Mouse (Mus musculus): Measurements from ENCODE around the gene Uchl4. TPM values are rescaled to one million over a fixed set of nuclear protein-coding genes. Genes with fewer than 3 reads are reported as not detected.

Gene Uchl4
- total RNA-seq, 2 experiments from 2014 or later = 3.2 to 4.3 TPM

GRCm38 (mm10) chr9:64272611-64273010 lies 37.6 kb downstream of the Uchl4 start:
- DNase-seq (ENCODE audit: low spot score in 2 of 2) = peak; percentile 53 to 74

- no peak for DNase-seq (ENCODE audit: low spot score in 2 of 2)
Observed at GRCm38 (mm10) chr9:64273757-64274156, 38.8 kb downstream of the Uchl4 start.

GRCm38 (mm10) chr9:64274291-64274690 lies 39.3 kb downstream of the Uchl4 start:
- DNase-seq (ENCODE audit: low spot score in 2 of 2) = no peak

DNA sequence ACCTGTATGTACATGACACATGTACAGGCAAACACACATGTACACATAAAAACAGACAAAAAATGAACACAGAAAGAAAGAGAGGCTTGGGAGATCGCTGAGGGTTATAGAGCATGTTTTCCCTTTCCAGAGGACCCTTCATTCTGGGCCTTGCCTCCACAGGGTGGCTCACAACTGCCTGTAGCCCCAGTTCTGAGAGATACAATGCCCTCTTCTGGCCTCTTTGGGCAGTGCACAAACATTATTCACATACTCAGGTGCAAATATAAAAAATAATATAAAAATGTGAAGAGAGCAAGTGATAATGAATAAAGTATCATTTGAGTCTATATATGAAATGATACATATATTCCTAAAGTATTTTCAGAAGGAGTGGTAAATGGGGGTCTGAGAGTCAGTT lies 39.9 kb downstream of the Uchl4 start:
- no peak for DNase-seq (ENCODE audit: low spot score in 2 of 2)

GRCm38 (mm10) chr9:64277706-64278105 lies 42.7 kb downstream of the Uchl4 start:
- DNase-seq (ENCODE audit: low spot score in 2 of 2) = peak; percentile 63 to 69

GRCm38 (mm10) chr9:64278665-64279310 lies 43.8 kb downstream of the Uchl4 start:
- DNase-seq (ENCODE audit: low spot score in 2 of 2) = no peak

DNA sequence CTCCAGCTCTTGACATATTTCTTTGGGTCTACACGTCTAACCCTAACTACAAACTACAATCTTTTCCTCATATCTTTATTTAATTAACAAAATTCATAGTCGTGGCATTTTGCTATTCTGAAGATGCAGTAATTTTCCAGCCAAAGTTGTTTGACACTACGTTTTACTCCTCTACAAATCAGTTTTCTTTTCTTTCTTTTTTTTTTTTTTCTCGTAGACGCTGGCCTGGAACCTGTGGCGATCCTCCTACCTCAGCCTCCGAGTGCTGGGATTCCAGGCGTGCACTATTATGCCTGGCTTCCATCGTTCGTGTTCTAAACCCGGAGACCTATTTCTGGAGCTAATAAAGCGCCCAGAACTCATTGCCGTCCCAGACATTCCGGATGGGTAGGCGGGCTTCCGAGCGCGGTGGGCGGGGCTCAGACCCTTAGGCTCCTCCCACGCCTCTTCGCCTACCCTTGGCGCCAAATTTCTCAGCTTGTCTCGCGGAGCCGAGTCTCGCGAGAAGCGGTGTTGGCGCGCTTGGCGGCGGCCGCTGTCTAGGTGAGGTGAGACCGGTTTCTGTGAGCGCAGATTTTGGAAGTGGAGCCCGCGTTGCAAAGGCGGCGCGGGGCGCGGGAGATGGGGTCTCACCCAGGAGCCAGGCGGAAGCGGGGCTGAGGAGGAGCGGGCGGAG lies 46.2 kb downstream of the Uchl4 start, which contains the start of gene Tipin:
Gene Tipin (plus strand): TSS at position 477 of the 676 bp plus-strand sequence.
- peak; percentile 90 to 92 for DNase-seq (ENCODE audit: low spot score in 2 of 2)

DNA sequence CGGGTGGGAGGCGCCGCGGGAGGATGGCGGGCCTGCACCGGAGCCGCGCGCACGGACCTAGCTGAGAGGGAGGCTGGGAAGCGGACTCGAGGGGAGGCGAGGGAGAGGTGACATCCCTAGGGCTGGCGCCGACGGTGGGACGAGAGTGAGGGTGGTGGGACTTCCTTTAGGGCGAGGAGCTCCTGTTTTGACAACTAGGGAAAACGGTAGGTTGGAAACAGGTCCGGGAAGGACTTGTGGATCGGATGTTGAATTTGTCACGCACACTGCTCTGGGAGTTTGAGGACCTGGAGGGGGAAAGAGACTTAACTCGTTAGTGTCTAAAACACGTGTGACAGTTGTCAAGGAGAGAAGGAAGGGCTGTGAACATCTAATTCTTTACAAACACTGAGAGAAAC lies 46.8 kb downstream of the Uchl4 start:
- no peak for DNase-seq (ENCODE audit: low spot score in 2 of 2)

DNA sequence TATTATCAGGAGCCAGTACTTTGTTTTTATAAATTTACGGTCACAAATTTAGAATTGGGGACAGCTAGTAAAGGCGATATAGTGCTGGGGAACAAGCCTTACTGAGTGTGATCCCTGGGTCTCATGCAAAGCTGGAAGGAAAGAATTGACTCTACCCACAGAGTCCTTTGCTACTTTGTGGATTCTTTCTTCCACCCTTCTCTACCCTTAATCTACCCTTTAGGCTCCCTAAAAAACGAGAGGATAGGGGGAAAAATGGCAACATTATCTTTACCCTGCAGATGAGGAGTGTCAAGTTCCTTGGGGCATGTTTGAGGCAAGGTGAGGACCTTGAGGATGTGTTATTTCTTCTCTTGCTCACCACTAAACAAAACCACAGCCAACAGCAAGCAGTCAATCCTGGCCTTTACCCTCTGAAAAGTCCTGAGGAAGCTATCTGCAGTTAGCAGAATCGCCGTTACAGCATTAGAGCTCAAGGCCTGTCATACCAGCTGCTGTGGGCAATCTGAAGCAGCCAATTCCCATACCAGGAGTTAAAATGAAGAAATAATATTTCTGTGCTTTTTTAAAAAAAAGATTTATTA lies 47.5 kb downstream of the Uchl4 start:
- DNase-seq (ENCODE audit: low spot score in 2 of 2) = no peak

Small RNA genes lying within 50 kb of the gene (microRNA-seq; reads per million reads assigned to microRNA genes)
- 0 reads per million in 2 experiments for gene Gm24106

Other genes with a start within 250 kb of the Uchl4 start
- 1 to 10 TPM; 2.6 to 2.9 TPM for gene Smad6, start 213.1 kb upstream of the Uchl4 start, total RNA-seq (2021)
- not detected for gene Lctl, start 118.1 kb upstream of the Uchl4 start, total RNA-seq (2021)
- 1 to 10 TPM; 4.8 to 6.2 TPM for gene Zwilch, start 62.1 kb upstream of the Uchl4 start, total RNA-seq (2021)
- 100 to 1,000 TPM; 513 to 558 TPM for gene Rpl4, start 61.8 kb upstream of the Uchl4 start, total RNA-seq (2021)
- 10 to 100 TPM; 14.6 to 19.3 TPM for gene Snapc5, start 55.9 kb upstream of the Uchl4 start, total RNA-seq (2021)
- gene Map2k1, start 18.4 kb downstream of the Uchl4 start, total RNA-seq (2021) = 100 to 1,000 TPM; 192 to 203 TPM
- 10 to 100 TPM; 17.7 to 18.2 TPM for gene Tipin, start 46.4 kb downstream of the Uchl4 start, total RNA-seq (2021)
- gene Dis3l, start 106.1 kb downstream of the Uchl4 start, total RNA-seq (2021) = 10 to 100 TPM; 24.4 to 26.0 TPM
- gene Megf11, start 150.4 kb downstream of the Uchl4 start, total RNA-seq (2021) = 10 to 100 TPM; 16.1 to 16.3 TPM

Measured in layer of hippocampus, postnatal 14 days (tissue).